Mouse (Mus musculus) heart, embryonic 12.5 days (tissue): ENCODE data around the gene Cdr2l. TPM values are rescaled to one million over a fixed set of nuclear protein-coding genes. Genes with fewer than 3 reads are reported as not detected.
"Not testable (repeated sequence)": the region's sequence is repeated elsewhere in the genome, so short reads cannot be mapped to it uniquely, and the experiment has no call there.

Experiments
- ATAC-seq: fragments of 200-750 bp; cut with Nextera tagmentation; 2 replicates; pipeline ENCODE4 v1.8.0; 2017; ENCODE audit warnings: moderate TSS enrichment, moderate library complexity; ENCODE audit not compliant: insufficient number of reproducible peaks, low FRiP score
- H3K27ac ChIP-seq: fragments of 300-500 bp; sonication (generic); 2 replicates; pipeline ENCODE4 v1.5.1; 2016; ENCODE audit warnings: mild to moderate bottlenecking, moderate library complexity; ENCODE audit not compliant: poor library complexity, severe bottlenecking
- H3K27me3 ChIP-seq: fragments of 300-500 bp; sonication (generic); replicated peaks from 2 replicates; pipeline ENCODE4 v1.6.1; 2016; ENCODE audit warnings: mild to moderate bottlenecking, moderate library complexity
- H3K36me3 ChIP-seq: fragments of 300-500 bp; sonication (generic); 2 replicates; pipeline ENCODE4 v1.6.1; 2016; ENCODE audit warnings: mild to moderate bottlenecking, moderate library complexity
- H3K4me1 ChIP-seq: fragments of 300-500 bp; sonication (generic); replicated peaks from 2 replicates; pipeline ENCODE4 v1.6.1; 2016; ENCODE audit warnings: mild to moderate bottlenecking
- H3K4me2 ChIP-seq: fragments of 300-500 bp; sonication (generic); 2 replicates; pipeline ENCODE4 v1.6.1; 2016; ENCODE audit warnings: mild to moderate bottlenecking, moderate library complexity
- H3K4me3 ChIP-seq: fragments of 300-500 bp; sonication (generic); 2 replicates; pipeline ENCODE4 v1.5.1; 2016; ENCODE audit warnings: mild to moderate bottlenecking
- H3K9ac ChIP-seq: fragments of 300-500 bp; sonication (generic); 2 replicates; pipeline ENCODE4 v1.6.1; 2016; ENCODE audit warnings: mild to moderate bottlenecking, moderate library complexity
- H3K9me3 ChIP-seq: fragments of 300-500 bp; sonication (generic); replicated peaks from 2 replicates; pipeline ENCODE4 v1.6.1; 2016; ENCODE audit warnings: mild to moderate bottlenecking, moderate library complexity
- WGBS: fragments of 180-500 bp; shearing (Covaris S2); methylation state at CpG from one replicate; pipeline ENCODE4 v1.1.7; 2016; 5-methylcytosine and 5-hydroxymethylcytosine counted together
- polyA plus RNA-seq: library from polyadenylated mRNA; unstranded; fragments of >200 nt; fragmentation: Nextera tagmentation; extraction: Ambion mirVana; gene quantifications from 2 replicates; pipeline ENCODE4 v1.2.1, GENCODE M21; 2016

Cdr2l gene
- polyA plus RNA-seq, 1 experiment from 2014 or later = 9.5 TPM

DNA sequence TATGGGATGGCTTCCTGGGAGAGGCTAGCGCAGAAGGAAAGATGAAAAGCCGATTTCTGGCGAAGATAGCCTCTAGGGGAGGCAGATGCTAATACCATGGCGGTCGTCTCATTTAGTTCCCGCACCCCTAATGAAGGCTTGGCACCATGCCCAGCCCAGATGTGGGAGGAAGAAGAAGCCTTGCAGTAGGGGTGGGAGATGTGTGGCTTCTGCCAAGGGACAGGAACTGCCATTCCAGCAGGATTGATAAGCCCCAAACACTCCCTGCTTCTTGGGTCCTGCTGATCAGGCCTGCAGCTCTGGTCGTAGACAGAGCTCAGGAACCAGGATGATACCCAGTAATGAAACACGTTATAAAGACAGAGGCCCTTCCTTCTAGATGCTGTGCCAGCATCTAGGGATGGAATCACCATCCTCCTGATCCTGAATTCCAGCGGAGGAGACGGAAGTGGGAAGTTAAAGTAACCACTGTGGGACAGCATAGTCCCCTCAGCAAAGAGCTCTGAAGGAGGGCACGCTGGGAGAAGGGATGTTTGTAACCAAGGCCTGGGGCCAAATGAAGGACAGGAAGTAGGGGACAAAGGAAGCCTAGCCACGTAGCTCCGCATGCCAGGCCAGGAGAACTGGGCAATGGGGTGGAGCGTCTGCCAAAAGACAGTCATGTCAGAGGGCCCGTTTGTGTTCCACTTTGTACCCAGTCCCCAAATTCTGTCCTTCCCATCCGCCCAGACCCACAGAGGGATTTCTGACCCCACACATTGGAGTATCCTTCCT, 2.2 kb downstream of the Cdr2l start:
- ATAC-seq = no peak
- H3K4me2 ChIP-seq = peak overlapping the region; percentile 90
- H3K4me1 ChIP-seq = peaks cover 30% of the 10 kb centered on the region
- WGBS = 51% methylated on average over 16 of the region's 16 CpGs
- no peak overlapping the region for H3K9ac ChIP-seq
- H3K27ac ChIP-seq = peak overlapping the region; percentile 17; the same call in 1 of the 2 replicates
- no peaks in the 10 kb centered on the region for H3K9me3 ChIP-seq
- peaks cover 23% of the 10 kb centered on the region for H3K27me3 ChIP-seq
- H3K4me3 ChIP-seq = peak overlapping the region; percentile 77; the same call in 1 of the 2 replicates
- no peaks in the 10 kb centered on the region for H3K36me3 ChIP-seq

DNA sequence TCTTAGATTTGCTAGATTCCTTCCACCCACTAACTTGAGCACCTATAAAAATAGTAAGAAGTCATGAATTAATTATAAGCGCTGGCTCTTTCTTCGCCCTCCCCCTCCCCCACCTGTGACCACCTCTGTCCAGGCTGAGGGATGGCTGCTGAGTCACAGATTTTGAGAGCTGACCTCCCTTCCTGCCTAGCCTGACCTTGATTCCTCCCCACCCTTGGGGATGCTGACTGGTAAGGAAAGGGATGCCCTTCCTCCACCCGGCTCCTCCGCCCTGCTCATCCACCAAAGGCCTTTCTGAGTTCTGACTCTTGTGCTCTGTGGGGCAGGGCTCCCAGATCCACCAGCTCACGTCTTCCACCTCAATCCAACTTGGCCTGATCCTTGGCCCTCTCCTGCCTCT, 2.9 kb downstream of the Cdr2l start:
- H3K9ac ChIP-seq = no peak overlapping the region
- ATAC-seq = no peak
- H3K4me2 ChIP-seq = peak overlapping the region; percentile 90
- H3K4me1 ChIP-seq = peaks cover 30% of the 10 kb centered on the region
- H3K4me3 ChIP-seq = no peak overlapping the region
- 73% methylated on average over 5 of the region's 5 CpGs for WGBS
- H3K27me3 ChIP-seq = peaks cover 23% of the 10 kb centered on the region
- H3K27ac ChIP-seq = peak overlapping the region; percentile 17; the same call in 1 of the 2 replicates
- H3K36me3 ChIP-seq = no peaks in the 10 kb centered on the region
- H3K9me3 ChIP-seq = no peaks in the 10 kb centered on the region

DNA sequence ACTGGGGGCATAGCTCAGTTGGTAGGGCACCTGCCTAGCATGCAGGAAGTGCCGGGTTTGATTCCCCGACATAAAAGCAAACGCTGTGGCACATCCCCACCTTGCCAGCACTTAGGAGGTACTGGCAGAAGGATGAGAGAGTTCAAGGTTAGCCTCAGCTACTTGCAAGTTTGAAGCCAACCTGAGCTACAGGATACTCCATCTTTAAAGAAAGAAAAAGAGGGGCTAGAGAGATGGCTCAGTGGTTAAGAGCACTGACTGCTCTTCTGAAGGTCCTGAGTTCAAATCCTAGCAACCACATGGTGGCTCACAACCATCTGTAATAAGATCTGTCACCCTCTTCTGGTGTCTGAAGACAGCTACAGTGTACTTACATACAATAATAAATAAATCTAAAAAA, 5.1 kb downstream of the Cdr2l start:
- Histone ChIP-seq H3K36me3 (peaks cover 16% of the 10 kb centered on the region), H3K27me3 (peaks cover 23% of the 10 kb centered on the region), H3K4me1 (peaks cover 27% of the 10 kb centered on the region)
- not testable (repeated sequence) for H3K27ac ChIP-seq, H3K4me2 ChIP-seq, H3K9ac ChIP-seq, ATAC-seq, H3K9me3 ChIP-seq, H3K4me3 ChIP-seq
- WGBS = 81% methylated on average over 3 of the region's 3 CpGs

GRCm38 (mm10) chr11:115391358-115391757, 9.6 kb downstream of the Cdr2l start:
- peaks cover 47% of the 10 kb centered on the region for H3K36me3 ChIP-seq
- WGBS = 76% methylated on average over 7 of the region's 7 CpGs
- 0 out of 2 replicates have a peak, but pooled peaks cover 9% of the 10 kb centered on the region for H3K4me1 ChIP-seq
- H3K9ac ChIP-seq = no peak overlapping the region
- no peak overlapping the region for H3K27ac ChIP-seq
- H3K9me3 ChIP-seq = no peaks in the 10 kb centered on the region
- no peak overlapping the region for H3K4me3 ChIP-seq
- ATAC-seq = no peak
- peaks cover 24% of the 10 kb centered on the region; the same call in 1 of the 2 replicates for H3K27me3 ChIP-seq
- H3K4me2 ChIP-seq = no peak overlapping the region

GRCm38 (mm10) chr11:115393721-115394325, 12.1 kb downstream of the Cdr2l start:
- Histone ChIP-seq H3K4me1 (peaks cover 9% of the 10 kb centered on the region; the same call in 1 of the 2 replicates), H3K36me3 (peaks cover 47% of the 10 kb centered on the region), H3K4me2 (peak overlapping the region; percentile 62), H3K4me3 (peak overlapping the region; percentile 27), H3K27me3 (peaks cover 24% of the 10 kb centered on the region; the same call in 1 of the 2 replicates), H3K27ac (no peak overlapping the region), H3K9ac (peak overlapping the region; percentile 16; the same call in 1 of the 2 replicates), H3K9me3 (no peaks in the 10 kb centered on the region)
- ATAC-seq = 0 out of 2 replicates have a peak, but pooled peaks have one; percentile 36
- 50% methylated on average over 34 of the region's 34 CpGs for WGBS

- H3K9ac ChIP-seq = no peak overlapping the region
- WGBS = 77% methylated on average over 7 of the region's 7 CpGs
- no peak overlapping the region for H3K27ac ChIP-seq
- no peak overlapping the region for H3K4me3 ChIP-seq
- no peak for ATAC-seq
- no peaks in the 10 kb centered on the region for H3K9me3 ChIP-seq
- H3K4me1 ChIP-seq = peaks cover 15% of the 10 kb centered on the region; the same call in 1 of the 2 replicates
- H3K36me3 ChIP-seq = peaks cover 22% of the 10 kb centered on the region
- peaks cover 17% of the 10 kb centered on the region; the same call in 1 of the 2 replicates for H3K27me3 ChIP-seq
- H3K4me2 ChIP-seq = no peak overlapping the region
Observed at GRCm38 (mm10) chr11:115398085-115398484, 16.4 kb downstream of the Cdr2l start.

- Histone ChIP-seq H3K9me3 (no peaks in the 10 kb centered on the region), H3K27me3 (no peaks in the 10 kb centered on the region), H3K4me1 (peaks cover 15% of the 10 kb centered on the region), H3K4me2 (no peak overlapping the region), H3K36me3 (0 out of 2 replicates have a peak, but pooled peaks cover 5% of the 10 kb centered on the region), H3K27ac (no peak overlapping the region), H3K4me3 (no peak overlapping the region), H3K9ac (no peak overlapping the region)
- 73% methylated on average over 3 of the region's 3 CpGs for WGBS
- ATAC-seq = no peak
Observed at GRCm38 (mm10) chr11:115400126-115400525, 18.4 kb downstream of the Cdr2l start.

DNA sequence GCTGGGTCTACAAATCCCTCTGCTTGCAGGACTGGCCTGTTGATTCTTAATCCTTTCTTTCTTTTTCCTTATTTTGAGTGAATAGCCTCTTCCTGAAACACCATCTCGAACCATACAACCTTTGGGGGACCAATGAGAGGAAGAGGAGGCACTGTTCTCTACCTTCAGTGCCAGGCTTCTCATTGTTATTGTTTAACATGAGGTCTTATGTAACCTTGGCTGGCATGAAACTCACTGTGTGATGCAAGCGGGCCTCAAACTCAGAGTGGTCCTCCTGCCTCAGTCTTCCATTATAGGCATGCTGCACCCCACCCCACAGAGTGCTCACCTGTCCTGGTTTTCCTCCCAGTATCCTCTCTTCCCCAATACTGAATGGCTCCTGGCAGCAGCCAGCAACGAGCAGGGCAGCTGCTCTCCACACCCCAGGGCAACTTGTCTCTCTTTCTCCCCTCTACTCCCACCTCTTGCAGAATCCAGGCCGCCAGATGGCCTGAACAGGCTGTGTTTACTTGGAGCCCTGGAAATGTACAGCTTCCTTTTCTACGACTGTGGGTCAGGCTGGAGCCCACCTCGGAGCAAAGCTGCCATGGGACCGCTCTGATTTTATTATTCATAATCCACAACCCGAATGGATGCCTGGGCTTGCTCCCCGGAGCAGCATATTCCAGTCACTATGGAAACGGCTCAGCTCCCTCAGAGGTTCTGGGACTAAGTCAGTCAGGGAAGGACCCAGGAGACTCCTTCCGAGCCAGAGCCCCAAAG, 19.1 kb downstream of the Cdr2l start:
- no peak for ATAC-seq
- Histone ChIP-seq H3K27ac (no peak overlapping the region), H3K9ac (no peak overlapping the region), H3K4me1 (peaks cover 15% of the 10 kb centered on the region), H3K4me2 (no peak overlapping the region), H3K36me3 (peaks cover 4% of the 10 kb centered on the region; the same call in 1 of the 2 replicates), H3K4me3 (no peak overlapping the region), H3K27me3 (no peaks in the 10 kb centered on the region), H3K9me3 (no peaks in the 10 kb centered on the region)
- WGBS = 50% methylated on average over 11 of the region's 11 CpGs

GRCm38 (mm10) chr11:115403338-115404124, 21.8 kb downstream of the Cdr2l start, which contains the start of gene Mrpl58:
Gene Mrpl58 (plus strand): TSS chr11:115403752.
- Histone ChIP-seq H3K9me3 (no peaks in the 10 kb centered on the region), H3K27me3 (no peaks in the 10 kb centered on the region), H3K4me2 (peak within 1 kb of the TSS; percentile 85), H3K4me3 (peak within 1 kb of the TSS; percentile 86), H3K27ac (peak within 1 kb of the TSS; percentile 78), H3K36me3 (peaks cover 27% of the 10 kb centered on the region), H3K9ac (peak within 1 kb of the TSS; percentile 91), H3K4me1 (peaks cover 15% of the 10 kb centered on the region)
- peak; percentile 90 for ATAC-seq
- WGBS = 3% methylated on average over 50 of the region's 50 CpGs

GRCm38 (mm10) chr11:115405723-115406122, 24.0 kb downstream of the Cdr2l start:
- no peaks in the 10 kb centered on the region for H3K9me3 ChIP-seq
- H3K4me2 ChIP-seq = no peak overlapping the region
- WGBS = 92% methylated on average over 6 of the region's 6 CpGs
- no peak overlapping the region for H3K9ac ChIP-seq
- H3K27ac ChIP-seq = no peak overlapping the region
- no peaks in the 10 kb centered on the region for H3K27me3 ChIP-seq
- no peak overlapping the region for H3K4me3 ChIP-seq
- ATAC-seq = no peak
- H3K36me3 ChIP-seq = peaks cover 44% of the 10 kb centered on the region
- H3K4me1 ChIP-seq = peaks cover 9% of the 10 kb centered on the region
